Mouse (Mus musculus) myocyte (in vitro differentiated cells): ENCODE data around the gene Agbl2.

Experiments
- CEBPB ChIP-seq: IDR thresholded peaks from 2 replicates; pipeline ENCODE4 v1.6.1; 2011; ENCODE audit warnings: mild to moderate bottlenecking, moderate library complexity; ENCODE audit not compliant: poor library complexity, insufficient read depth, severe bottlenecking
- MAX ChIP-seq: IDR thresholded peaks from one replicate; pipeline ENCODE4 v1.6.1; 2011; ENCODE audit warnings: low read depth, mild to moderate bottlenecking, control low read depth
- MYOG ChIP-seq, 3 experiments: IDR thresholded peaks; one replicate each; pipeline ENCODE4 v1.6.1; 2011; ENCODE audit warnings: control low read depth in 2 of 3, low read depth in 2 of 3, mild to moderate bottlenecking in 2 of 3; ENCODE audit not compliant: insufficient read length in 2 of 3, control insufficient read depth in 1 of 3, insufficient read depth in 1 of 3
- POLR2A ChIP-seq: IDR thresholded peaks from one replicate; pipeline ENCODE4 v1.6.1; 2011; ENCODE audit warnings: low read depth, mild to moderate bottlenecking, control low read depth, moderate library complexity; ENCODE audit not compliant: insufficient read length
- POLR2AphosphoS2 ChIP-seq: IDR thresholded peaks from one replicate; pipeline ENCODE4 v1.6.1; 2011; ENCODE audit warnings: low read depth, control low read depth; ENCODE audit not compliant: insufficient read length
- SRF ChIP-seq: IDR thresholded peaks from one replicate; pipeline ENCODE4 v1.6.1; 2011; ENCODE audit warnings: low read depth; ENCODE audit not compliant: control insufficient read depth, insufficient read length
- TCF12 ChIP-seq: IDR thresholded peaks from one replicate; pipeline ENCODE4 v1.6.1; 2011; ENCODE audit warnings: mild to moderate bottlenecking, control low read depth; ENCODE audit not compliant: poor library complexity, insufficient read depth, severe bottlenecking
- TCF3 ChIP-seq: IDR thresholded peaks from one replicate; pipeline ENCODE4 v1.6.1; 2011; ENCODE audit warnings: low read depth, control low read depth; ENCODE audit not compliant: insufficient read length
- USF1 ChIP-seq: IDR thresholded peaks from one replicate; pipeline ENCODE4 v1.6.1; 2011; ENCODE audit warnings: low read depth, mild to moderate bottlenecking, control low read depth, moderate library complexity

GRCm38 (mm10) chr2:90820894-90821293 lies 38.4 kb downstream of the Agbl2 start:
- TF ChIP-seq SRF, result no peak
- TF ChIP-seq POLR2AphosphoS2, result no peak
- no peak for TF ChIP-seq POLR2A
- TF ChIP-seq CEBPB, result no peak
- no peak for TF ChIP-seq USF1
- TF ChIP-seq MYOG (IDR thresholded peaks at IDR 0.05; ENCODE audit: control insufficient read depth in 1 of 3, insufficient read depth in 1 of 3, insufficient read length in 2 of 3, low read depth in 2 of 3), result no peak
- TF ChIP-seq MAX, result no peak
- no peak for TF ChIP-seq TCF3
- TF ChIP-seq TCF12, result no peak
